Mouse (Mus musculus) heart, postnatal 0 days (tissue): ENCODE measurements around the gene Inpp1. TPM values are rescaled to one million over a fixed set of nuclear protein-coding genes. Genes with fewer than 3 reads are reported as not detected.

Source experiments
- ATAC-seq: fragments of 200-750 bp; cut with Nextera tagmentation; 2 replicates; pipeline ENCODE4 v1.8.0; 2017; ENCODE audit warnings: low read depth, moderate number of reproducible peaks, moderate library complexity; ENCODE audit not compliant: insufficient read depth
- DNase-seq: peaks from one replicate; pipeline ENCODE4 v3.0.0-alpha.2; 2016; ENCODE audit warnings: low spot score
- H3K27ac ChIP-seq: fragments of 300-500 bp; sonication (generic); 2 replicates; pipeline ENCODE4 v1.5.1; 2014; ENCODE audit warnings: low read depth, mild to moderate bottlenecking
- H3K27me3 ChIP-seq: fragments of 300-500 bp; sonication (generic); 2 replicates; pipeline ENCODE4 v1.6.1; 2014; ENCODE audit warnings: low read length, mixed read lengths; ENCODE audit not compliant: control insufficient read depth, insufficient read depth
- H3K36me3 ChIP-seq: fragments of 300-500 bp; sonication (generic); replicated peaks from 2 replicates; pipeline ENCODE4 v1.6.1; 2014; ENCODE audit warnings: low read length, mixed read lengths; ENCODE audit not compliant: control insufficient read depth, insufficient read depth
- H3K4me1 ChIP-seq: fragments of 300-500 bp; sonication (generic); 2 replicates; pipeline ENCODE4 v1.6.1; 2014; ENCODE audit warnings: antibody characterized with exemption; ENCODE audit not compliant: control insufficient read depth, insufficient read depth
- H3K4me2 ChIP-seq: fragments of 300-500 bp; sonication (generic); 2 replicates; pipeline ENCODE4 v1.6.1; 2014; ENCODE audit warnings: low read depth, mild to moderate bottlenecking, low read length, moderate library complexity
- H3K4me3 ChIP-seq: fragments of 300-500 bp; sonication (generic); 2 replicates; pipeline ENCODE4 v1.5.1; 2014; ENCODE audit warnings: low read depth, low read length
- H3K9ac ChIP-seq: fragments of 300-500 bp; sonication (generic); replicated peaks from 2 replicates; pipeline ENCODE4 v1.6.1; 2014; ENCODE audit warnings: low read depth, low read length, mixed read lengths
- H3K9me3 ChIP-seq: fragments of 300-500 bp; sonication (generic); replicated peaks from 2 replicates; pipeline ENCODE4 v1.6.1; 2016; ENCODE audit warnings: low read length; ENCODE audit not compliant: control insufficient read depth
- CTCF ChIP-seq: IDR thresholded peaks from 2 replicates; pipeline ENCODE4 v1.5.1; 2016; ENCODE audit warnings: antibody characterized with exemption, control low read depth, low read depth
- EP300 ChIP-seq: IDR thresholded peaks from 2 replicates; pipeline ENCODE4 v1.6.1; 2016; ENCODE audit warnings: antibody characterized with exemption, low read depth
- WGBS: fragments of 180-500 bp; shearing (Covaris S2); extraction: QIAGEN DNeasy Blood & Tissue Kit; methylation state at CpG from one replicate; pipeline ENCODE4 v1.1.7; 2014; 5-methylcytosine and 5-hydroxymethylcytosine counted together
- polyA plus RNA-seq: library from polyadenylated mRNA; unstranded; fragments of >200 nt; fragmentation: Nextera tagmentation; extraction: Ambion mirVana; gene quantifications from 2 replicates; pipeline ENCODE4 v1.2.1, GENCODE M21; 2015
- total RNA-seq: library from RNA; depleted of rRNA; stranded (reverse); fragments of >200 nt; gene quantifications from 2 replicates; pipeline ENCODE4 v1.2.3, GENCODE M21; 2014; ENCODE audit warnings: low replicate concordance

Gene Inpp1
- total and polyA plus RNA-seq, 2 experiments from 2014 or later, result 17.1 to 17.8 TPM

DNA sequence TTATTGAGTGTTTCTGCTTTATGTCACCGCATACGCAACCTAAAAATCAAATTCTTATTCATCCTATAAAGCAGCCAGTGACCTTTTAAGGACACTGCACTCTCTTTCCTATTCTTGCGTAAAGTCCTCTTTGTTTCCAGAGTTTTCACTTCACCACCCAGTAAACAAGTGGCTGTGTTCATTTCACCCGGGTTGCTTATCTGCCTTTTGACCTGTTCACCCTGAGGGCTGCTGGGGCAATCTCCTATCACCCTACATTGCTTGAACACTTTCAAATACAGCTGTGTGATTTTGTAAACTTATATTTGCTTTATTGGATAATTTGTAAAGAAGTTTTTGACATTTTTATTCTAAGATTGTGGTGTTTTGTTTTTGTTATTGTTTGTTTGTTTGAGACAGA, 31.9 kb upstream of the Inpp1 start:
- no peaks in the 10 kb centered on the region for H3K36me3 ChIP-seq
- 57% methylated on average over 4 of the region's 4 CpGs for WGBS
- no peaks in the 10 kb centered on the region for H3K27me3 ChIP-seq
- no peak overlapping the region for H3K27ac ChIP-seq
- peaks cover 9% of the 10 kb centered on the region; the same call in 1 of the 2 replicates for H3K4me1 ChIP-seq
- no peak overlapping the region for H3K4me2 ChIP-seq
- DNase-seq, result no peak
- no peaks in the 10 kb centered on the region for H3K9me3 ChIP-seq
- no peak for TF ChIP-seq CTCF
- no peak for TF ChIP-seq EP300
- no peak for ATAC-seq
- H3K9ac ChIP-seq, result no peak overlapping the region
- H3K4me3 ChIP-seq, result no peak overlapping the region

DNA sequence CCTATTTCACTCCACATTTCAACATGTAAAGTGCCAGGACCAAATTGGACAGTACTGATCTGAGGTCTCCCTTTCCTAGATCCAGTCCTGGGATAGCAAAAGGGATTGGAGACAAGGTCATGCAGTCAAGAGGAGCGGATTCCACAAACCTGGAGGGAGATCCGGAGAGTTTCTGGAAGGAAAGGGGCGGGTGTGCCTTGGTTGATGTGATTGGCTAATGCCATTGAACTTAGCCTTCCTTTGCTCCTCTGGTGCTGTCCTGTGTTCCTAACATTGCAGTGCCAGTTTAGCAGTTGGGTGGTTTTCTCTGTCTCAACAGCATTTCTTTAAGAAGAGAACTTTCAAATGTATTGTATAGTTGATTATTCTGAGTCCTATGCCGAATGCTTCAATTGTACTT, 29.1 kb upstream of the Inpp1 start:
- no peak overlapping the region for H3K4me3 ChIP-seq
- DNase-seq (no peak), ATAC-seq (no peak)
- 84% methylated on average over 4 of the region's 4 CpGs for WGBS
- no peak for TF ChIP-seq EP300
- no peak for TF ChIP-seq CTCF
- H3K27me3 ChIP-seq, result no peaks in the 10 kb centered on the region
- no peak overlapping the region for H3K4me2 ChIP-seq
- no peaks in the 10 kb centered on the region for H3K36me3 ChIP-seq
- H3K9ac ChIP-seq, result no peak overlapping the region
- peaks cover 9% of the 10 kb centered on the region; the same call in 1 of the 2 replicates for H3K4me1 ChIP-seq
- no peaks in the 10 kb centered on the region for H3K9me3 ChIP-seq
- H3K27ac ChIP-seq, result no peak overlapping the region

DNA sequence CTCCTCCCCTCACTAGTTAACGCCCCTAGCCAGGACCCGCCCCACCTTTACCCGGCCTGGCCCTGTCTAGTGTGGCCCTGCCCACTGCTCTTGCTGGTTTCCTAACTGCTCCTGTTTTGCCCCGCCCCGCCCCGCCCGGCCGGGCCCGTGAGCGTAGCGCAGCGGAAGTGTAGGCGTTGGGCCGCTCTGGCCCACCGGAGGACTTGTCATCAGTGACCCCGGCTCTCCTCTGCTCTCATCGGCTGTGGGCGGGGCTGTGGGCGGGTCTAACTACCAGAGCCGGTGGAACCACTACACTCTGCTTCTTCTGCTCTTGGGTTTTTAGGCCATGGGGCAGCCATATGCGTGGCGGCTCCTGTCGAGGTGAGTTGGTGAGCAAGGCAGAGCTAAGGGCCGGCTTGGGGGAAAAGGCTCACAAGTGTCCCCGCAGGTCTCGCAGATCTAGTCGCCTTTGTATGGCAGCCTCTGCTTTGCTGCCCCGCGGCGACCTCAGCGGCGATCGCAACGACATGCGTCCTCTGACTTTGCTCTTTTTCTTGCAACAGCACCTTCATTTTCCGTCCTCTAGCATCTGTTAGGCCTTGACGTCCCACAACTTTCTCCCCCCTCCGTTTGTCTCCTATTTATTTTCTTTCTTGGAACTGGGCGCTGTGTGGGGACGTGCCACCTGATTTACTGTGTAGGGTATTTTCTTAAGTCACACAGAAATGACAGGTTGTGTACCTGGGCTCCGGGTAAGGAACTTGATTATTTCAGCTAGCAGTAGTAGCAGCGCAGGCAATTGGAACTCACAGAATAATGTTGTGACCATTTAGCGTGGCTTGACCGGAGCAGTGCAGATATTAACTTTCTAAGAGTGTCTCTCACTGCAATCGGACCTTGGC, 27.5 kb upstream of the Inpp1 start, which contains the start of gene Hibch:
Gene Hibch, plus strand, starts transcription at position 148 of the 884 bp plus-strand sequence.
- Histone ChIP-seq H3K4me2 (peak within 1 kb of the TSS; percentile 71), H3K9me3 (no peaks in the 10 kb centered on the region), H3K27me3 (no peaks in the 10 kb centered on the region), H3K27ac (peak within 1 kb of the TSS; percentile 84), H3K36me3 (no peaks in the 10 kb centered on the region), H3K4me1 (peaks cover 9% of the 10 kb centered on the region; the same call in 1 of the 2 replicates), H3K9ac (peak within 1 kb of the TSS; percentile 73), H3K4me3 (peak within 1 kb of the TSS; percentile 58)
- DNase-seq (peak; percentile 99), ATAC-seq (peak; percentile 100)
- TF ChIP-seq EP300, result peak; percentile 52; the same call in 1 of the 2 replicates
- no peak for TF ChIP-seq CTCF
- WGBS, result 1% methylated on average over 45 of the region's 45 CpGs

DNA sequence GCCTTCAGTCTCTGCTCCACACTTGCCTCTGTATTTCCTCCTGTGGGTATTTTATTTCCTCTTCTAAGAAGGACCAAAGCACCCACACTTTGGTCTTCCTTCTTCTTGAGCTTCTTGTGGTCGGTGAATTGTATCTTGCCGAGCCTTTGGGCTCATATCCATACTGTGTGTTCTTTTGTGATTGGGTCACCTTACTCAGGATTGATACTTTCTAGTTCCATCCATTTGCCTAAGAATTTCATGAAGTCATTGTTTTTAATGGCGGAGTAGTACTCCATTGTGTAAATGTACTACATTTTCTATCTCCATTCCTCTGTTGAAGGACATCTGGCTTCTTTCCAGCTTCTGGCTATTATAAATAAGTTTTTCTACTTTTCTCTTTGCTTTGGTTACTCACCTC, 26.9 kb upstream of the Inpp1 start:
- no peak for ATAC-seq
- H3K4me2 ChIP-seq, result peak overlapping the region; percentile 51

DNA sequence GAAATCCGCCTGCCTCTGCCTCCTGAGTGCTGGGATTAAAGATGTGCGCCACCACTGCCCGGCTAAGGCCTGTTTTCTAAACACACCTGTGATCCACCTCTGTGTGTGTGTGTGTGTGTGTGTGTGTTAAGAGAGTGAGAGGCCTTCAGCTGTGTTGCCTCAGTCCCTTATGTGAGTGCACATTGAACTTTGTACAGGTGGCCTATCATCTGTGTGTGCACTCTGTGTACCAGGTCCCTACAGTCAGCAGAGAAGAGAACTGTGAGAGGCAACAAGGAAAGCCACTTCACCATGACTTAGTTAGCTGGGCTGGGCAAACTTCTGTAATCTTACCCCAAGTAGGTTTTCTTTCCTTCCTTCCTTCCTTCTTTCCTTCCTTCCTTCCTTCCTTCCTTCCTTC, 21.6 kb upstream of the Inpp1 start:
- H3K27me3 ChIP-seq, result no peaks in the 10 kb centered on the region
- WGBS, result 95% methylated on average over 3 of the region's 3 CpGs
- no peaks in the 10 kb centered on the region for H3K9me3 ChIP-seq
- H3K4me1 ChIP-seq, result no peaks in the 10 kb centered on the region
- H3K27ac ChIP-seq, result no peak overlapping the region
- H3K4me2 ChIP-seq, result no peak overlapping the region
- H3K4me3 ChIP-seq, result no peak overlapping the region
- no peak for ATAC-seq
- no peak overlapping the region for H3K9ac ChIP-seq
- DNase-seq, result no peak
- TF ChIP-seq CTCF (no peak), EP300 (no peak)
- no peaks in the 10 kb centered on the region for H3K36me3 ChIP-seq

More for the DNA sequence above, 26.9 kb upstream of the Inpp1 start:
- DNase-seq, result no peak
- H3K9me3 ChIP-seq, result no peaks in the 10 kb centered on the region
- TF ChIP-seq EP300 (no peak), CTCF (no peak)
- H3K4me3 ChIP-seq, result peak overlapping the region; percentile 58
- peaks cover 6% of the 10 kb centered on the region; the same call in 1 of the 2 replicates for H3K4me1 ChIP-seq
- no peak overlapping the region for H3K9ac ChIP-seq
- H3K27me3 ChIP-seq, result no peaks in the 10 kb centered on the region
- H3K36me3 ChIP-seq, result no peaks in the 10 kb centered on the region
- WGBS, result 10% methylated on average over 3 of the region's 3 CpGs
- peak overlapping the region; percentile 74 for H3K27ac ChIP-seq
